Mouse (Mus musculus): ENCODE data around the gene Col4a3. TPM values are rescaled to one million over a fixed set of nuclear protein-coding genes. Genes with fewer than 3 reads are reported as not detected.

Col4a3 gene
- polyA plus RNA-seq, 1 experiment from 2014 or later: 0.09 TPM

DNA sequence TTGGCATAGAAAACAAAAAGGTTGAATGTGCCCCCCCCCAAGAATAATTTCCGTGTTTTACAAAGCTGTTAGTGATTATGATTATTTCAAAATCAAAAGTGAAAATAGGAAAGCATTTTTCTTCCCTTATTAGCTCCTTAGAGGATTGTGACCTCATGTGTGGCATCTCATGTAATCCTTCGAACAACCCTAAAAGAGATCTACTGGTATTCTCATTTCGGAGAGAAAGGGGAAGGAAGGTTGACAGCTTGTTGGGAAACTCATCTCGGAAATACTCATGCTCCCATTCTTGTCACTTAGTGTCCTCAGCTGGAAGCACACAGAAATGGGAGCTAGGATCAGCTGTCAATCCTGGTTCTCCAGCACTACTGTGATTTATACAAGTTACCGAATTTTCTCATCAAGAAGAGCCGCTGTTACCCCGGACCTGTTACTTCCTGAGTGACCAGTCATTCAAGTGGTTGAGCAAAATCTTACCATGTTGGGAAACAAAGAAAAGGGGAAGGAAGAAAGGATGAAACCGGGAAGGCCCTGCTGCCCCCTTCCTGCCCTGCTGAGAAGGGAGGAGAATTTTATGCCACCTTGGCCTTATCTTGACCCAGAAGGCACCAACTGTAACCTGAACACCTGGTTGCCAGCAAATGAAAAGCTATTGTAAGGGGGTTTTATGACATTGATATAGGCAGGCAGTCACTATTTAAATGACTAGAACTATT, 174.9 kb downstream of the Col4a3 start:
- Histone ChIP-seq H3K4me3 (ENCODE audit: low read depth, low read length) (no peak overlapping the region), H3K27ac (ENCODE audit: low read depth, low read length) (no peak overlapping the region), H3K4me2 (replicated peaks; ENCODE audit: low read depth, low read length) (no peak overlapping the region), H3K27me3 (ENCODE audit: control insufficient read depth, insufficient read depth, low read length) (no peaks in the 10 kb centered on the region), H3K36me3 (ENCODE audit: control insufficient read depth, insufficient read depth, low read length) (no peaks in the 10 kb centered on the region), H3K9ac (ENCODE audit: low read depth, low read length) (no peak overlapping the region), H3K9me3 (ENCODE audit: control insufficient read depth, low read length) (no peaks in the 10 kb centered on the region), H3K4me1 (replicated peaks; ENCODE audit: control insufficient read depth, insufficient read depth, low read length) (no peaks in the 10 kb centered on the region)
- 93% methylated on average over 8 of the region's 8 CpGs for WGBS
- no peak for DNase-seq (ENCODE audit: low spot score)
- no peak for ATAC-seq (ENCODE audit: low FRiP score)

DNA sequence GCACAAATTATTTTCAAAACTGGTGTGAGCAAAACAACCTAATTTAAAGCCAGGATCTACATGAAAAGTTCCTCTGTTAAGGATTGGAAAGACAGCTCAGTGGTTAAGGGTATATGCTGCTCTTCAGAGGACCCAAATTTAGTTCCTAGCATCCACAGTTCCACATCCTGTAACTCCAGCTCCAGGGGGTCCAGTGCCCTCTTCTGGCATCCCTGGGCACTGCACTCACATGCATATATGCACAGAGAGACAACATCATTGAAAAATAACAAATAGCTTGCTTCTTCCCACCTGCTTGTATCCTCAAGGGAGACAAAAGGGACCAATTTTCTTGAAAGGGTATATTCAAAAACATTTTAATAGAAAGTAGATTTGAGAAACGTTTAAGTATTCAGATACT, 175.6 kb downstream of the Col4a3 start:
- DNase-seq (ENCODE audit: low spot score): no peak
- Histone ChIP-seq H3K27ac (ENCODE audit: low read depth, low read length) (no peak overlapping the region), H3K4me1 (replicated peaks; ENCODE audit: control insufficient read depth, insufficient read depth, low read length) (no peaks in the 10 kb centered on the region), H3K4me3 (ENCODE audit: low read depth, low read length) (no peak overlapping the region), H3K9me3 (ENCODE audit: control insufficient read depth, low read length) (no peaks in the 10 kb centered on the region), H3K27me3 (ENCODE audit: control insufficient read depth, insufficient read depth, low read length) (no peaks in the 10 kb centered on the region), H3K4me2 (replicated peaks; ENCODE audit: low read depth, low read length) (no peak overlapping the region), H3K9ac (ENCODE audit: low read depth, low read length) (no peak overlapping the region), H3K36me3 (ENCODE audit: control insufficient read depth, insufficient read depth, low read length) (no peaks in the 10 kb centered on the region)
- no peak for ATAC-seq (ENCODE audit: low FRiP score)
- 84% methylated on average over 1 of the region's 1 CpGs for WGBS

DNA sequence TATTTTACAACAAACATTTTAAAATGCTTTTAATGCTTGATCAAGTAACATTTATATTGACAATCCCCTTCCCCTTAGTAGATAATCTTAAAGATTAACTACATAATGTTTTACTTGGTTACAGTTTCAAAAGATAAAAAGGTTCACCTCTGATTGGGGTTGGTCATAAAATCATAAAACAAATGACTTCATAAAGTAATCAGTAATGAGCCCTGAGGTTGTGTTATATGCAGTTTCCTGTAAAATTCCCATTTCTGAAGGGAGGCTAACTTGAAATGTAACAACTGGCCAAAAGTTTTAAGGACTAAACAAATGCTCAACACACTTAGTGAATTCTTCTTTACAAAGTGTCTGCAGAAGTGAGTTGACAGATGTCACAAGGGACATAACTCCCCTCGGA, 179.5 kb downstream of the Col4a3 start:
- H3K4me3 ChIP-seq (ENCODE audit: low read depth, low read length): no peak overlapping the region
- no peaks in the 10 kb centered on the region for H3K4me1 ChIP-seq (replicated peaks; ENCODE audit: control insufficient read depth, insufficient read depth, low read length)
- no peaks in the 10 kb centered on the region for H3K27me3 ChIP-seq (ENCODE audit: control insufficient read depth, insufficient read depth, low read length)
- H3K9me3 ChIP-seq (ENCODE audit: control insufficient read depth, low read length): no peaks in the 10 kb centered on the region
- H3K4me2 ChIP-seq (replicated peaks; ENCODE audit: low read depth, low read length): no peak overlapping the region
- WGBS: 68% methylated on average over 1 of the region's 1 CpGs
- ATAC-seq (ENCODE audit: low FRiP score): no peak
- no peak overlapping the region for H3K9ac ChIP-seq (ENCODE audit: low read depth, low read length)
- no peak overlapping the region for H3K27ac ChIP-seq (ENCODE audit: low read depth, low read length)
- no peaks in the 10 kb centered on the region for H3K36me3 ChIP-seq (ENCODE audit: control insufficient read depth, insufficient read depth, low read length)
- DNase-seq (ENCODE audit: low spot score): no peak

GRCm38 (mm10) chr1:82766641-82767040, 179.9 kb downstream of the Col4a3 start:
- Histone ChIP-seq H3K4me1 (replicated peaks; ENCODE audit: control insufficient read depth, insufficient read depth, low read length) (no peaks in the 10 kb centered on the region), H3K4me2 (replicated peaks; ENCODE audit: low read depth, low read length) (no peak overlapping the region), H3K4me3 (ENCODE audit: low read depth, low read length) (no peak overlapping the region), H3K9ac (ENCODE audit: low read depth, low read length) (no peak overlapping the region), H3K9me3 (ENCODE audit: control insufficient read depth, low read length) (no peaks in the 10 kb centered on the region), H3K27ac (ENCODE audit: low read depth, low read length) (no peak overlapping the region), H3K27me3 (ENCODE audit: control insufficient read depth, insufficient read depth, low read length) (no peaks in the 10 kb centered on the region), H3K36me3 (ENCODE audit: control insufficient read depth, insufficient read depth, low read length) (no peaks in the 10 kb centered on the region)
- WGBS: 80% methylated on average over 4 of the region's 4 CpGs
- no peak for ATAC-seq (ENCODE audit: low FRiP score)
- no peak for DNase-seq (ENCODE audit: low spot score)

- H3K36me3 ChIP-seq (ENCODE audit: control insufficient read depth, insufficient read depth, low read length): no peaks in the 10 kb centered on the region
- H3K4me3 ChIP-seq (ENCODE audit: low read depth, low read length): no peak within 1 kb of the TSS
- 77% methylated on average over 5 of the region's 5 CpGs for WGBS
- ATAC-seq (ENCODE audit: low FRiP score): no peak
- no peak within 1 kb of the TSS for H3K9ac ChIP-seq (ENCODE audit: low read depth, low read length)
- H3K9me3 ChIP-seq (ENCODE audit: control insufficient read depth, low read length): no peaks in the 10 kb centered on the region
- no peak for DNase-seq (ENCODE audit: low spot score)
- H3K27me3 ChIP-seq (ENCODE audit: control insufficient read depth, insufficient read depth, low read length): no peaks in the 10 kb centered on the region
- no peak within 1 kb of the TSS for H3K27ac ChIP-seq (ENCODE audit: low read depth, low read length)
- H3K4me1 ChIP-seq (replicated peaks; ENCODE audit: control insufficient read depth, insufficient read depth, low read length): no peaks in the 10 kb centered on the region
- H3K4me2 ChIP-seq (replicated peaks; ENCODE audit: low read depth, low read length): no peak within 1 kb of the TSS
Measured at GRCm38 (mm10) chr1:82768269-82768668, 181.5 kb downstream of the Col4a3 start, which contains the start of gene Tm4sf20. TSS of gene Tm4sf20 (minus strand) at chr1:82768461.

DNA sequence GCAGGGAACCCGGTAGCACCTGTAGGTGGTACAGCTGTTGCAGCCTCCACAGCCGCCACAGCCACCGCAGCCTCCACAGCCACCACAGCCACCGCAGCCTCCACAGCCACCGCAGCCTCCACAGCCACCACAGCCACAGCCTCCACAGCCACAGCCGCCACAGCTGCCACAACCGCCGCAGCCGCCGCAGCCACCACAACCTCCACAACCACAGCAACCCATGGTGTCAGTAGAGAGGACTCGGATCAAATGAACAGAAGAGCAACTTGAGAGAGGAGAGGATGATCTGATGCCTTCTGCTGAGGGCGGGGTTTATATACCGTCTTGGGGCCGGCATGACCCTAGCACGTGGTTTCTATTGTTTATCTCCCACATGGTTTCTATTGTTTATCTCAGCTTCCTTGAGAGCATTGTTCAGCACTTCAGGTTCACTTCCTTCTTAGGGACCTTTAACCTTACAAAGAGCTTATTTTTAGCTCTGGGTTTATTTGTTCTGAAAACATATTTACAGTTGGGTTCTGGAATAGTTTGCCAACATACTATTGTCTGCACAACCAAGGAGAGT, 184.4 kb downstream of the Col4a3 start, which contains the start of gene Gm47791:
Gene Gm47791, minus strand, starts transcription at position 222 of the 565 bp plus-strand sequence.
- Histone ChIP-seq H3K36me3 (ENCODE audit: control insufficient read depth, insufficient read depth, low read length) (no peaks in the 10 kb centered on the region), H3K27me3 (ENCODE audit: control insufficient read depth, insufficient read depth, low read length) (no peaks in the 10 kb centered on the region), H3K9me3 (ENCODE audit: control insufficient read depth, low read length) (no peaks in the 10 kb centered on the region), H3K4me2 (replicated peaks; ENCODE audit: low read depth, low read length) (no peak within 1 kb of the TSS), H3K27ac (ENCODE audit: low read depth, low read length) (no peak within 1 kb of the TSS), H3K9ac (ENCODE audit: low read depth, low read length) (no peak within 1 kb of the TSS), H3K4me3 (ENCODE audit: low read depth, low read length) (no peak within 1 kb of the TSS), H3K4me1 (replicated peaks; ENCODE audit: control insufficient read depth, insufficient read depth, low read length) (no peaks in the 10 kb centered on the region)
- WGBS: 92% methylated on average over 15 of the region's 15 CpGs
- DNase-seq (ENCODE audit: low spot score) (no peak), ATAC-seq (ENCODE audit: low FRiP score) (no peak)

Other genes with a start within 250 kb of the Col4a3 start
- 0.15 TPM in 2 replicates for gene Col4a4, start 72 bp upstream of the Col4a3 start, polyA plus RNA-seq (2014; fragmentation: Nextera tagmentation; extraction: Ambion mirVana)
- gene Mff, start 138.0 kb downstream of the Col4a3 start, polyA plus RNA-seq (2014; fragmentation: Nextera tagmentation; extraction: Ambion mirVana): 279 and 298 TPM in 2 replicates
- not detected in 2 replicates for gene Tm4sf20, start 181.5 kb downstream of the Col4a3 start, polyA plus RNA-seq (2014; fragmentation: Nextera tagmentation; extraction: Ambion mirVana)
- not detected in 2 replicates for gene Gm47791, start 184.3 kb downstream of the Col4a3 start, polyA plus RNA-seq (2014; fragmentation: Nextera tagmentation; extraction: Ambion mirVana)

Data from hindbrain, embryonic 11.5 days (tissue).